Mouse (Mus musculus) cerebellum, adult (tissue): ENCODE measurements at regions not wholly inside any gene's neighbourhood (a gene's known extent, or its start where the extent isn't known, plus 50 kb on each side); places are given as distances from the start of the nearest gene placed in this dataset.

Source experiments
- ATAC-seq: cut with Nextera tagmentation; 2 replicates; pipeline ENCODE4 v1.9.2; 2017; ENCODE audit warnings: mild to moderate bottlenecking, moderate library complexity, mixed read lengths; ENCODE audit not compliant: insufficient number of reproducible peaks, low FRiP score, low TSS enrichment

DNA sequence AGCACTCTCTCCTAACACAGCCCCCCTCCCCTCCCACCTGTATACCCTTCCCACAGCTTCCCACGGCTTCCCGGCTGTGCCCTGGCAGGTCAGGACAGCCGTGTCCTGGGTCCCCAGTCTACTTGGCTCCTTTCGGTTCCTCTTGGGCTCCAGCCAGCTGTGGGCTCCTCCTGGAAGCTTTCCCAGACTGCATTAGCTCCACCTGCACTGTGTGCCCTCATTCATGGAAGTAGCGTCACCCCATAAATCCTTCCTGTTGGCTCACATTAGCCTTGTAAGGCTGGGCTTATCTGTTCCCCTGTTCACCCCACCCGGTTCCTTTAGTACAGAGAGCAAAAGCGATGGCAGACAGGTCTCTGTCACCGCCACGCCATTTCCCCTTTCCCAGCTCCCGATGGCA lies 188.7 kb downstream of the Cdc5l start:
- no peak for ATAC-seq

DNA sequence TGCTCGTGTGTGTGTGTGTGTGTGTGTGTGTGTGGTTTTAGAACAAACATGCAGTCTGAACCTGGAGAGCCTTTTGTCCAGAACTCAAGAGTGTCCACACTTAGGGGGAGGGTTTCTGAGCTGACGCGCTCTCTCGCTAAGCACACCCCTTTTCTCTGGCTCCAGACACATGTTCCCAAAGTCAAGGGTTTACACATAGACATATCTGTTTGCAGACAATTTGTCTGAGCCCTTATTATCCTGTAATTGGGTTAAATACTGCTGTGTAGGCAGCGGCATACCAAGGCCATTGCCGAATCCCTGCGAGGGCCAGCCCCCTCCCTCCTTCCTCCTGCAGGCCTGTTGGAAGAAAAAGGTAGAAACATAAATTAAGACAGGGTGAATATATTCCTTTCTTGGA lies 190.4 kb downstream of the Cdc5l start:
- no peak for ATAC-seq

- ATAC-seq = no peak
Measured at GRCm38 (mm10) chr17:45242076-45242475, 191.5 kb downstream of the Cdc5l start.

DNA sequence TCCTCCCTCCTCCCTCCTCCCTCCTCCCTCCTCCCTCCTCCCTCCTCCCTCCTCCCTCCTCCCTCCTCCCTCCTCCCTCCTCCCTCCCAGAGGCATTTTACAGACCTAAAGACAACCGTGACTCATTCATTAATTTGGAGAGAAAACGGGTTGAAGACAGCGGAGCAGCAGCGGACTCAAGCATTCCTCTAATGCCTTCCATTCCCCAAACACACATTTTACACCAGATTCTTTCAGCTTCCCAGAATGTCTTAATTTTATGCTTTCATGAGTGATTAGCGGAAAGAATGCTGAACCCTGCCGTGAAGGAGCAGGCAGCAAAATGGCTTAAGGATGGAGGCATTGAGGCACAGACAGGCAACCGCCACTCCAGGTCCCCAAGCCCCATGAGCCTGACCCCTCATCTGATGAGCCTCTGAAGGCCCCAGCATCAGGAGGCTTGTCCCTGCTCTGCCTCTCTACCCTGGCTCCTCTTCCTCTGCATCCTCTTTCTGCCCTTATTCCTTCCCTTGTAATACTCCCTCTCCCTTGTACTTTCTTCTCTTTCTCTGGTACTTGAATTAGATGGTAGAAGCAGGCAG lies 192.5 kb downstream of the Cdc5l start:
- ATAC-seq = no peak

DNA sequence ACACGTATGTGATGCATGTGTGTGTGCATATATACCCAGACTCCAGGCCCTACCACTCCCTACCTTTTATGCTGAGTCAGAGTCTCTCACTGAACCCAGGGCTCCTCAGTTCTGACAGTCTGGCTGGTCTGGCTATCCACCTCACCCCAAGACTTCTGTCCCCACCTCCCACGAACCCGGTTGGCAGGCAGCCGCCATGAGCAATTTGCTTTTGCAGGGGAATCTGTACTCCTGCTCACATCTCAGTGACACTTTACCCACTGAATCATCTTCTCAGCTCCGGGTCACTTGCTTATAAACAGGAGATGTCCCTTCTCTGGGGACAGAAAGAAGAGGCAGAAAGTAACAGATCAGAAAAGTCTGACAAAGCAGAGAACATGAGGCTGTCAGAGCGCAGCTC lies 193.0 kb downstream of the Cdc5l start:
- no peak for ATAC-seq

- no peak for ATAC-seq
Measured at GRCm38 (mm10) chr17:45237246-45237645, 196.3 kb downstream of the Cdc5l start.

- no peak for ATAC-seq
Measured at GRCm38 (mm10) chr17:45235401-45235800, 198.1 kb downstream of the Cdc5l start.

DNA sequence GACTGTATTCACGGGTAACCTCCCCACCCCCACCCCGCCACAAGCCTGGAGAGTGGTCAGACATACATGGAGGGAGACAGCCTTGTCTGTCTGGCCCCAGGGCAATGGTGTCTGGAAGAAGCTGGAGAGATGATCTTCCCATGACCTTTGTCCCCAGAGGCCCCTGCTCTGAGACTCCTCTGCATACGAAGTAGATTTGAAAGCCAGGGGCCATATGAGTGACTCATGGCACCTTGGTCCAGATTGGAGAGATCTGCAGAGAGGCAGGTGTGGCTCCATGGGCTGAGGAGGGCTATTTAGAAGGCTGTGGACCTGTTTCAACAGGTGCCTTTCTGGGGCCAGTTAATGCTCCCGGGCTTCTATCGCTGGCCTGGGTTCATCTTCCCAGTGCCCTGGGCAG lies 200.7 kb downstream of the Cdc5l start:
- ATAC-seq = no peak

DNA sequence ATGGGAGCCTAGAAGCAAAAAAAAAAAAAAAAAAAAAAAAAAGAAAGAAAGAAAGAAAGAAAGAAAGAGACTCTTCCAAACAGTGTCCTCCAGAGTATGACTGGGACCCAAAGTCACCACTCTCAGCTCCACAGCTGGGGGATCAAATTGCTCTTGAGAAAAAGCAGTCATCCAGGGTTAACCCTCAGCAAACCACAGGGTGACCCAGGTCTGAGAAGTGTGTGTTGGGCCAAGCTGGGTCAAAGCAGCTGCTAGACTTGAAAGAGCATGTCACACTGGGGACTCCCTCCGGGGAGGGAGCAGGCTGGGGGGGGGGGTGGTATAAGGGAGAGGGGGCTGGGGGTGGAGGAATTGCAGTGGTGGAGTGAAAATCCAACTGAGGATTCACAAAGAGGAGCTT lies 206.3 kb downstream of the Cdc5l start:
- no peak for ATAC-seq

GRCm38 (mm10) chr17:45226486-45226885 lies 207.1 kb downstream of the Cdc5l start:
- ATAC-seq = no peak

DNA sequence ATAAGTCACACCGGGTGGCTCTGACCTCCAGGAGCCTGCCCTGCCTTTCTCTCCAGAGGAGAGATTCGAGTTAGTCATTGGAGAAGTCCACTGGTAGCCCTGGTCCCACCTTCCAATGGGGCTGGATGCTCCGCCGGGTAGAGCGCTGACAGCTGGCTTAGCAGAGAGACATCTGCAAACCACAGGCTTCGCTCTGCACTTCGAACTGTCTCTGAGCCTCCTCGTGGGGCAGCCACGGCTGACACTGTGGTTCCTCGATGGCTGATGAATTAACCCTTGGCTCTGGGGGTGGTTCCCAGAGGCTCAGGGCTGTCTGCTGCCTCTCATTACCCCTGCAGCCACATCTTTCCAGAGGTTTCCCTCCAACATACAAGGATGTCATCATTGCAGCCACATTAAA lies 211.9 kb downstream of the Cdc5l start:
- no peak for ATAC-seq

GRCm38 (mm10) chr17:45217126-45217525 lies 216.4 kb downstream of the Cdc5l start:
- ATAC-seq = no peak

DNA sequence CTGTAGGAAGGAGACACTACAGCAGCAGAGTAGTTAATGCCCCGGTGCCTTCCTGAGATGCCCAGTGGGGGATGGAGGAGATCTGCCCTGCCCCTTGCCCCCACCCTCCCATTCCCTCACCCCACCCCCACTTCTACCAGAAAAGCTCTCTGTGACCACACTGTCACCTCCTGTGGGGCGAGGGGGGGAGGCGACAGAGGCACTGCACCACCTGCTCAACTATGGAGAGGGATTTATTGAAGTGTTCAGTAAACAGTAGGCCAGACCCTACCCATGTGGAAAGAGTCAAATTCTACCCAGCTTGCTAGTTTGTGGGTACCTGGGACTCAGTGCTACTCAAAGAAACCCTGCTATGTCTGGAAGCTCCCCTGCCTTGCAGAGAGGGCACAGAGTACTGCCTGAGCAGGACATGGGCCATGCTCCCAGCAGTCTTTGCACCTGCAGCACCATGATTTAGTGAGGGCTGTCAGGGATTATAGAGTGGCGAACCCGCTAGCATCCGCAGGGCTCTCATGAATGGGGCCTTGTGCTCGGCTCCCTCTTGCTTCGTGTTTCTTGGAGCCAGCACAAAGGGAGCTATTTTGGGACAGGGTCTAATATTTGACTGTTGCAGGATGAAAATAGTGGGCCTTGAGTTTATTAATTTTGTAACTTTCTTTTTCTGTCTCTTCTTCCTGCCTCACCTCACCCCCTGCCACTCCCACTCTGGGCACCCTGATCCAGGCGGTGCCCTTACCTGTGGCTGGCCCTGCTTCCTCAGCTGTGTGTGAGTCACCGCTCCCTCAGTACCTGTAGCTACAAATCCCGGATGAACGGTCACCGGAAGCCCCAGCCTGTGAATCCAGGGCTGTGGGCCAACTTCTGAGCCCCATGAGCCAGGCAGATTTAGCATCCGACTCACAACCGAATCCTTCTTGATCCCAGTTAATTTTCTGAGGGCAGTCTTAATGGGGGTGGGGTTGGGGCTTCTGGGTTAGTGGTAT lies 218.2 kb downstream of the Cdc5l start:
- no peak for ATAC-seq

GRCm38 (mm10) chr17:45210984-45211383 lies 222.6 kb downstream of the Cdc5l start:
- no peak for ATAC-seq

DNA sequence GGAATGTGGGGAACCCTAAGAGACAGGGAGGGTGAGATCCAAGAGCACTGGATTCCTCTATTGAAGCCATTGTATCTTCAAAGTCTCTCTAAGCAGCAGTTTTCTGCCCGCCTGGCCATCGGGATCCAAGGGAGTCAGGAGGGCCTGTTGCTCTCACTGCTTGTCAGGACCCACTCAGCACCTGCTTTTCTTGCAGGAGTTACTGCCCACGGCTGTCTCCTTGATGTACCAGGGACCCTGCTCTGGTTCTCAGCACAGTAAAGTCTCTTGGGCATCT lies 224.2 kb downstream of the Cdc5l start:
- ATAC-seq = no peak

- ATAC-seq = no peak
Measured at GRCm38 (mm10) chr17:45208596-45209386, 224.7 kb downstream of the Cdc5l start.

GRCm38 (mm10) chr17:45195779-45196178 lies 237.8 kb downstream of the Cdc5l start:
- ATAC-seq = no peak

- ATAC-seq = no peak
Measured at GRCm38 (mm10) chr17:45194786-45195281, 238.7 kb downstream of the Cdc5l start.

DNA sequence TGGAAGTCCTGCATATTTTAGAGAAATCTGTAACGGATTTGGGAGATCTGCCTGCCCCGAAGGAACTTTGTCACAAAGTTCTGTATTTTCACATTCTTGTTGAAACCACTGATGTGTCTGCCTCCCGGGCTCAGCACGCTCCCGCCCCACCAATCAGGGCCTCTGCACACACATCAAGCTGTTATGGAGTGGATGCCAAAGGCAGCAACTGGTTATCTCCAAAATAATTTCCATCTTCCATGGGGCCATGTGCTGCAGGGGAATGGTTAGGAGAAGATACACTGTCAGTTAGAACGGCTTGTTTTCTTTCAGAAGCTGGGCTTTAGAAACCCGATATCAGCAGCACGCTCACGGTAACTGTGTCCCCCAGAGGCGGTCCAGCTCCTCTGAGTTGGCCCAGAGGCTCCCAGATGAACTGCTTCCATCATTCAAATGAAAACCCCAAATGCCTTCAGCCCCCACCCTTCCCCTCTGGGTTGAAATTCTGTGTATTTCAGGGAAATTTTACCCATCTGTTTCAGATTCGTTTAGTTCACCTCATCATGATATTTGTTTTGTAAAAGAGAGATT lies 240.0 kb downstream of the Cdc5l start:
- no peak for ATAC-seq

DNA sequence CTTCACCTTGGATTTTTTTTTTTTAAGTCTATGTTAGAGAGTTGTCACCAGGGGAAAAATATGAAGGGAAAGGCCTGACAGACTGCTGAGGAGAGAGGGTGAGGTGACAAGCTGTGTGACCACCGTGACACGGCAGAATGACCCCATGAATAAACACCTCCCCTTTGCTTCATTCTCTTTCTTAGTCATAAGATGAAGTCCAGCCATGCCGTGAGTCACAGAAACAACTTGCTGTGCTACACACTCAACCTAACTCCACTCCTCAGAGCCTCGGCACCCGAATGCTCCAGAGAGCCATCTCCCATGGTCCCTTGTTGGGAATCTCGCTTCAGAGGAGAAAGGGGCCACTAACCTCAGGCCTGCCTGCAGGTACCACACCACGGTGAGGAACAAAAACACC lies 246.1 kb downstream of the Cdc5l start:
- no peak for ATAC-seq

DNA sequence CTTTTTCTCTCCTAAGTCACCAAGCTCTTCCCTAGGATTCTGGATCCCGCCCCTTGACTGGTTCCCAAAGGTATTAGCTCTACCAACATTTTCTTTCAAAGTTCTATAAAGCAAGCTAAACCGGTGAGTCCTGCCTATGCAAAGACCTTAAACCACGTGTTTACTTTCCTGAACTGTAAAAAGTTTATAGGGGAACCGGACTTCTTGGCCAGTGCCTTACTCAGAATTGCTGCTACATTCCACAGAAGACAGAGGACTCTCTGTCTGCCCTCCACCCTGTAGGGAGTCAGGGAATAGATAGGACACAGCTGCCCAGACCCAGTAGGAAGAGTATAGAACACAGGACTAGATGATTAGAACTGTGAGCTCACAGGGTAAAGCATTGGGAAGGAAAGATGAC lies 257.2 kb downstream of the Cdc5l start:
- ATAC-seq = no peak
